Mouse (Mus musculus) testis, postnatal 10 days (tissue): ENCODE results near the gene Adgrg1.

Source experiments
- DNase-seq: peaks from one replicate; pipeline ENCODE4 v3.0.0; 2021; ENCODE audit warnings: low spot score

Adgrg1 gene

GRCm38 (mm10) chr8:95041883-95042784, 67.6 kb downstream of the Adgrg1 start:
- DNase-seq, result no peak

- no peak for DNase-seq
Observed at GRCm38 (mm10) chr8:95044811-95045210, 70.3 kb downstream of the Adgrg1 start.

GRCm38 (mm10) chr8:95046982-95047381, 72.4 kb downstream of the Adgrg1 start:
- no peak for DNase-seq

GRCm38 (mm10) chr8:95047884-95048680, 73.5 kb downstream of the Adgrg1 start:
- DNase-seq, result no peak

GRCm38 (mm10) chr8:95049636-95050035, 75.1 kb downstream of the Adgrg1 start:
- no peak for DNase-seq

- DNase-seq, result no peak
Observed at GRCm38 (mm10) chr8:95054438-95054837, 79.9 kb downstream of the Adgrg1 start.

- DNase-seq, result no peak
Observed at GRCm38 (mm10) chr8:95054927-95055510, 80.5 kb downstream of the Adgrg1 start, which contains the start of gene Drc7. Gene Drc7 (plus strand): TSS chr8:95055103.

GRCm38 (mm10) chr8:95056414-95056813, 81.9 kb downstream of the Adgrg1 start:
- no peak for DNase-seq

- DNase-seq, result no peak
Observed at GRCm38 (mm10) chr8:95058661-95059060, 84.1 kb downstream of the Adgrg1 start.

GRCm38 (mm10) chr8:95059812-95060533, 85.4 kb downstream of the Adgrg1 start:
- DNase-seq, result no peak
